Mouse (Mus musculus) E14TG2a.4 (cell line): Measurements from ENCODE around the gene Dync2li1.

Experiments used
- CTCF ChIP-seq: conservative IDR thresholded peaks from 2 replicates; pipeline ENCODE4 v1.5.1; 2014; ENCODE audit warnings: low read length
- NANOG ChIP-seq: IDR thresholded peaks from 2 replicates; pipeline ENCODE4 v1.6.1; 2014; ENCODE audit warnings: borderline replicate concordance, low read length, mixed read lengths

DNA sequence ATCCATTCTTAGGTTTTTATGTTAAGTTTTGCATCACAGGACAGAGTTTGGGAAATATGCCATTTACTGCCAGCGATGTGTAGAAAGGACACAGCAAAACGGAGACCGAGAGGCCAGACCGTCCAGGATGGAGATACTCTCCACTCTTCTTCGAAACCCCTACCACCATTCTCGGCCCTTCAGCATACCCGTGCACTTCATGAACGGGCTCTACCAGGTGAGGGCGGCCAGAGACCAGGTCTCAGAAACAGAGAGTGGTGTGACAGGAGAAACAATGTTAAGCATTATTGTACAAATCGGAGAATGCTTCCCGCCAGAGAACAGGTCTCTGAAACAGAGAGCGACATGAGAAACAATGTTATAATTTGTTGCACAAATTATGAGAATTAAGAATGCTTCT, 28.4 kb upstream of the Dync2li1 start:
- TF ChIP-seq CTCF (no peak), NANOG (no peak)
